ENCODE assay signal across 26 mouse cellular contexts in genomic region chr1:105650650-105651049, GRCm38 (mm10).
"Had no signal": no experiment of that assay in that cellular context is flagged by ENCODE, and none has a peak within 500 bp of the region (broad histone marks: within the 10 kb centered on the region; RNA-seq: fewer than 3 reads in every experiment).

No protein-coding gene starts in this region.

- H3K9ac ChIP-seq: embryonic facial prominence, embryonic 12.5 days; embryonic facial prominence, embryonic 13.5 days; embryonic facial prominence, embryonic 15.5 days; forebrain, embryonic 12.5 days; forebrain, embryonic 13.5 days; forebrain, embryonic 15.5 days; forebrain, postnatal 0 days had no signal

- H3K4me2 ChIP-seq: embryonic facial prominence, embryonic 12.5 days; embryonic facial prominence, embryonic 13.5 days; embryonic facial prominence, embryonic 15.5 days; forebrain, embryonic 12.5 days; forebrain, embryonic 13.5 days; forebrain, embryonic 15.5 days had no signal

- H3K9me3 ChIP-seq: embryonic facial prominence, embryonic 10.5 days; embryonic facial prominence, embryonic 12.5 days; embryonic facial prominence, embryonic 13.5 days; embryonic facial prominence, embryonic 15.5 days; forebrain, embryonic 10.5 days; forebrain, embryonic 12.5 days; forebrain, embryonic 13.5 days; forebrain, embryonic 15.5 days; heart, embryonic 10.5 days had no signal

- ATAC-seq: forebrain, embryonic 13.5 days; forebrain, embryonic 14.5 days; forebrain, embryonic 15.5 days; forebrain, embryonic 16.5 days; forebrain, postnatal 0 days had no signal

- H3K27ac ChIP-seq: embryonic facial prominence, embryonic 10.5 days; embryonic facial prominence, embryonic 12.5 days; embryonic facial prominence, embryonic 13.5 days; embryonic facial prominence, embryonic 15.5 days; forebrain, embryonic 10.5 days; forebrain, embryonic 12.5 days; forebrain, embryonic 13.5 days; forebrain, embryonic 15.5 days; gastrocnemius, adult 2 months; heart, adult 2 months; heart, embryonic 10.5 days had no signal

- DNase-seq: cerebellum, postnatal 10 days; cerebellum, postnatal 14 days; cerebellum, postnatal 25 days; cerebellum, postnatal 36 days; embryo, embryonic 11 days; forebrain, postnatal 0 days; gastrocnemius, adult 2 months; gastrocnemius, postnatal 10 days; gastrocnemius, postnatal 14 days; gastrocnemius, postnatal 25 days; gastrocnemius, postnatal 36 days; heart, adult 11 months; heart, adult 18-20 months; heart, adult 2 months had no signal

- H3K4me1 ChIP-seq: embryonic facial prominence, embryonic 10.5 days; embryonic facial prominence, embryonic 12.5 days; embryonic facial prominence, embryonic 13.5 days; embryonic facial prominence, embryonic 15.5 days; forebrain, embryonic 10.5 days; forebrain, embryonic 12.5 days; forebrain, embryonic 13.5 days; forebrain, embryonic 15.5 days; heart, embryonic 10.5 days had no signal

- H3K27me3 ChIP-seq: embryonic facial prominence, embryonic 12.5 days; embryonic facial prominence, embryonic 13.5 days; embryonic facial prominence, embryonic 15.5 days; forebrain, embryonic 12.5 days; forebrain, embryonic 13.5 days; forebrain, embryonic 15.5 days had no signal

- H3K4me3 ChIP-seq: embryonic facial prominence, embryonic 10.5 days; embryonic facial prominence, embryonic 12.5 days; embryonic facial prominence, embryonic 13.5 days; embryonic facial prominence, embryonic 15.5 days; erythroblast, embryonic 14.5 days; forebrain, embryonic 10.5 days; forebrain, embryonic 12.5 days; forebrain, embryonic 13.5 days; forebrain, embryonic 15.5 days; gastrocnemius, adult 2 months; heart, adult 2 months; heart, embryonic 10.5 days had no signal
